Mouse (Mus musculus) hindbrain, embryonic 12.5 days (tissue): ENCODE measurements around the gene Rbm47. TPM values are rescaled to one million over a fixed set of nuclear protein-coding genes. Genes with fewer than 3 reads are reported as not detected.

Experiments
- ATAC-seq: fragments of 200-750 bp; cut with Nextera tagmentation; 2 replicates; pipeline ENCODE4 v1.8.0; 2017; ENCODE audit warnings: moderate TSS enrichment; ENCODE audit not compliant: low FRiP score
- H3K27ac ChIP-seq: fragments of 300-500 bp; sonication (generic); 2 replicates; pipeline ENCODE4 v1.5.1; 2016; ENCODE audit warnings: mild to moderate bottlenecking
- H3K27me3 ChIP-seq: fragments of 300-500 bp; sonication (generic); 2 replicates; pipeline ENCODE4 v1.6.1; 2016; ENCODE audit warnings: mild to moderate bottlenecking
- H3K36me3 ChIP-seq: fragments of 300-500 bp; sonication (generic); 2 replicates; pipeline ENCODE4 v1.6.1; 2016; ENCODE audit warnings: mild to moderate bottlenecking
- H3K4me1 ChIP-seq: fragments of 300-500 bp; sonication (generic); 2 replicates; pipeline ENCODE4 v1.6.1; 2016
- H3K4me2 ChIP-seq: fragments of 300-500 bp; sonication (generic); replicated peaks from 2 replicates; pipeline ENCODE4 v1.6.1; 2016; ENCODE audit warnings: mild to moderate bottlenecking
- H3K4me3 ChIP-seq: fragments of 300-500 bp; sonication (generic); 2 replicates; pipeline ENCODE4 v1.5.1; 2016; ENCODE audit warnings: mild to moderate bottlenecking
- H3K9ac ChIP-seq: fragments of 300-500 bp; sonication (generic); 2 replicates; pipeline ENCODE4 v1.6.1; 2016; ENCODE audit warnings: mild to moderate bottlenecking, moderate library complexity
- H3K9me3 ChIP-seq: fragments of 300-500 bp; sonication (generic); replicated peaks from 2 replicates; pipeline ENCODE4 v1.6.1; 2016; ENCODE audit warnings: mild to moderate bottlenecking
- WGBS: fragments of 180-500 bp; shearing (Covaris S2); methylation state at CpG from one replicate; pipeline ENCODE4 v1.1.7; 2016; 5-methylcytosine and 5-hydroxymethylcytosine counted together
- polyA plus RNA-seq: library from polyadenylated mRNA; unstranded; fragments of >200 nt; fragmentation: Nextera tagmentation; extraction: Ambion mirVana; gene quantifications from 2 replicates; pipeline ENCODE4 v1.2.1, GENCODE M21; 2016

Gene Rbm47
- polyA plus RNA-seq, 1 experiment from 2014 or later: 9.6 TPM

- ATAC-seq: no peak
- Histone ChIP-seq H3K9ac (no peak overlapping the region), H3K36me3 (no peaks in the 10 kb centered on the region), H3K27ac (no peak overlapping the region), H3K27me3 (no peaks in the 10 kb centered on the region), H3K4me3 (no peak overlapping the region), H3K9me3 (no peaks in the 10 kb centered on the region), H3K4me1 (0 out of 2 replicates have a peak, but pooled peaks cover 2% of the 10 kb centered on the region), H3K4me2 (no peak overlapping the region)
- WGBS: 90% methylated on average over 7 of the region's 7 CpGs
Observed at GRCm38 (mm10) chr5:66078491-66079012, 94.4 kb downstream of the Rbm47 start.

GRCm38 (mm10) chr5:66077416-66077815 is 95.5 kb downstream of the Rbm47 start:
- H3K27ac ChIP-seq: no peak overlapping the region
- H3K4me1 ChIP-seq: 0 out of 2 replicates have a peak, but pooled peaks cover 2% of the 10 kb centered on the region
- no peak overlapping the region for H3K4me3 ChIP-seq
- H3K27me3 ChIP-seq: no peaks in the 10 kb centered on the region
- 41% methylated on average over 10 of the region's 10 CpGs for WGBS
- H3K9me3 ChIP-seq: no peaks in the 10 kb centered on the region
- H3K36me3 ChIP-seq: no peaks in the 10 kb centered on the region
- no peak overlapping the region for H3K4me2 ChIP-seq
- H3K9ac ChIP-seq: no peak overlapping the region
- no peak for ATAC-seq

GRCm38 (mm10) chr5:66076685-66077301 is 96.1 kb downstream of the Rbm47 start:
- Histone ChIP-seq H3K36me3 (no peaks in the 10 kb centered on the region), H3K4me3 (no peak overlapping the region), H3K27me3 (no peaks in the 10 kb centered on the region), H3K4me2 (no peak overlapping the region), H3K4me1 (0 out of 2 replicates have a peak, but pooled peaks cover 2% of the 10 kb centered on the region), H3K9me3 (no peaks in the 10 kb centered on the region), H3K9ac (no peak overlapping the region), H3K27ac (no peak overlapping the region)
- no peak for ATAC-seq
- 70% methylated on average over 12 of the region's 12 CpGs for WGBS

- H3K27me3 ChIP-seq: no peaks in the 10 kb centered on the region
- WGBS: 89% methylated on average over 12 of the region's 12 CpGs
- 0 out of 2 replicates have a peak, but pooled peaks cover 2% of the 10 kb centered on the region for H3K4me1 ChIP-seq
- no peak overlapping the region for H3K27ac ChIP-seq
- H3K9ac ChIP-seq: no peak overlapping the region
- H3K9me3 ChIP-seq: no peaks in the 10 kb centered on the region
- H3K36me3 ChIP-seq: no peaks in the 10 kb centered on the region
- no peak for ATAC-seq
- no peak overlapping the region for H3K4me2 ChIP-seq
- H3K4me3 ChIP-seq: no peak overlapping the region
Observed at GRCm38 (mm10) chr5:66075906-66076305, 97.0 kb downstream of the Rbm47 start.

- no peak for ATAC-seq
- Histone ChIP-seq H3K36me3 (no peaks in the 10 kb centered on the region), H3K9ac (no peak overlapping the region), H3K27me3 (no peaks in the 10 kb centered on the region; the same call in 1 of the 2 replicates), H3K9me3 (no peaks in the 10 kb centered on the region), H3K4me3 (no peak overlapping the region), H3K4me1 (0 out of 2 replicates have a peak, but pooled peaks cover 2% of the 10 kb centered on the region), H3K27ac (no peak overlapping the region), H3K4me2 (no peak overlapping the region)
- WGBS: 95% methylated on average over 9 of the region's 9 CpGs
Observed at GRCm38 (mm10) chr5:66075032-66075488, 97.9 kb downstream of the Rbm47 start.

GRCm38 (mm10) chr5:66074235-66074634 is 98.7 kb downstream of the Rbm47 start:
- WGBS: 92% methylated on average over 5 of the region's 5 CpGs
- H3K4me2 ChIP-seq: no peak overlapping the region
- no peak overlapping the region for H3K9ac ChIP-seq
- no peak overlapping the region for H3K27ac ChIP-seq
- H3K27me3 ChIP-seq: peaks cover 2% of the 10 kb centered on the region; the same call in 1 of the 2 replicates
- H3K9me3 ChIP-seq: no peaks in the 10 kb centered on the region
- H3K4me1 ChIP-seq: peaks cover 8% of the 10 kb centered on the region
- H3K36me3 ChIP-seq: no peaks in the 10 kb centered on the region
- ATAC-seq: no peak
- no peak overlapping the region for H3K4me3 ChIP-seq

GRCm38 (mm10) chr5:66073604-66074164 is 99.2 kb downstream of the Rbm47 start:
- WGBS: 90% methylated on average over 12 of the region's 12 CpGs

GRCm38 (mm10) chr5:66071722-66072121 is 101.2 kb downstream of the Rbm47 start:
- no peak overlapping the region for H3K9ac ChIP-seq
- H3K4me2 ChIP-seq: no peak overlapping the region
- peaks cover 2% of the 10 kb centered on the region; the same call in 1 of the 2 replicates for H3K27me3 ChIP-seq
- WGBS: 91% methylated on average over 8 of the region's 8 CpGs
- no peaks in the 10 kb centered on the region for H3K9me3 ChIP-seq
- H3K36me3 ChIP-seq: no peaks in the 10 kb centered on the region
- H3K27ac ChIP-seq: no peak overlapping the region
- H3K4me1 ChIP-seq: peaks cover 9% of the 10 kb centered on the region
- H3K4me3 ChIP-seq: no peak overlapping the region
- no peak for ATAC-seq

More at GRCm38 (mm10) chr5:66073604-66074164, 99.2 kb downstream of the Rbm47 start:
- Histone ChIP-seq H3K36me3 (no peaks in the 10 kb centered on the region), H3K4me3 (no peak overlapping the region), H3K27ac (no peak overlapping the region), H3K27me3 (peaks cover 2% of the 10 kb centered on the region; the same call in 1 of the 2 replicates), H3K4me2 (no peak overlapping the region), H3K4me1 (peaks cover 8% of the 10 kb centered on the region), H3K9me3 (no peaks in the 10 kb centered on the region), H3K9ac (no peak overlapping the region)
- ATAC-seq: no peak

GRCm38 (mm10) chr5:66070350-66070749 is 102.6 kb downstream of the Rbm47 start:
- Histone ChIP-seq H3K9ac (no peak overlapping the region), H3K9me3 (no peaks in the 10 kb centered on the region), H3K27me3 (peaks cover 2% of the 10 kb centered on the region; the same call in 1 of the 2 replicates), H3K4me3 (no peak overlapping the region), H3K4me1 (peaks cover 9% of the 10 kb centered on the region), H3K36me3 (no peaks in the 10 kb centered on the region), H3K4me2 (peak overlapping the region; percentile 63), H3K27ac (no peak overlapping the region)
- ATAC-seq: no peak
- WGBS: 56% methylated on average over 2 of the region's 2 CpGs

- Histone ChIP-seq H3K36me3 (no peaks in the 10 kb centered on the region), H3K27me3 (peaks cover 2% of the 10 kb centered on the region; the same call in 1 of the 2 replicates), H3K27ac (no peak overlapping the region), H3K4me1 (peaks cover 9% of the 10 kb centered on the region), H3K4me2 (peak overlapping the region; percentile 63), H3K4me3 (peak overlapping the region; percentile 28), H3K9me3 (no peaks in the 10 kb centered on the region), H3K9ac (0 out of 2 replicates have a peak overlapping the region, but pooled peaks have one; percentile 5)
- no peak for ATAC-seq
- 7% methylated on average over 27 of the region's 27 CpGs for WGBS
Observed at GRCm38 (mm10) chr5:66069470-66070144, 103.3 kb downstream of the Rbm47 start.

- peak overlapping the region; percentile 63; the same call in 1 of the 2 replicates for H3K4me2 ChIP-seq
Observed at GRCm38 (mm10) chr5:66069133-66069469, 103.8 kb downstream of the Rbm47 start.

More at GRCm38 (mm10) chr5:66069133-66069469, 103.8 kb downstream of the Rbm47 start:
- peaks cover 9% of the 10 kb centered on the region for H3K4me1 ChIP-seq
- no peaks in the 10 kb centered on the region for H3K36me3 ChIP-seq
- no peak for ATAC-seq
- no peak overlapping the region for H3K4me3 ChIP-seq
- H3K27me3 ChIP-seq: peaks cover 2% of the 10 kb centered on the region; the same call in 1 of the 2 replicates
- H3K9me3 ChIP-seq: no peaks in the 10 kb centered on the region
- 43% methylated on average over 7 of the region's 7 CpGs for WGBS
- no peak overlapping the region for H3K9ac ChIP-seq
- no peak overlapping the region for H3K27ac ChIP-seq
